Mouse (Mus musculus): Measurements from ENCODE around the gene Pdlim5. TPM values are rescaled to one million over a fixed set of nuclear protein-coding genes. Genes with fewer than 3 reads are reported as not detected.

The Pdlim5 gene
- polyA plus RNA-seq, 1 experiment = 45.2 TPM

DNA sequence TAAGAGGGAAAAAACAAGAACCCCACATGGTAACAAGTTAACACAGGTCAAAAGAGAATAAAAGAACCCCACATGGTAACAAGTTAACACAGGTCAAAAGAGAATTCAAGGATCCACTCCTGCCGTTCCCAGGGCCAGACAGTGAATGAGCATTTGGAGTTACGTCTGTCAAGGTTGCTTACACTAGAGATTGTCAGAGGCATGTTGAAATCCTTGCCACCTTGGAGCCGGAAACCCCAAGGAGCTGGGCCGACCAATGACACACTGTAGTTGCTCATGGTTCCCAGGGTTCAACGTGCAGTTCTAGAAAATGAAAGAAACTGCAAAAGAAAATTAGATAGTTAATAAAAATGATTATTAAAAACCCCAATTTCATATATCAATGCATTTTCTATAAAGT lies 4.0 kb downstream of the Pdlim5 start:
- H3K27me3 ChIP-seq (ENCODE audit: control insufficient read depth, insufficient read depth, low read length, poor library complexity, severe bottlenecking) = no peaks in the 10 kb centered on the region
- H3K27ac ChIP-seq (ENCODE audit: insufficient read depth, low read length) = no peak overlapping the region
- H3K36me3 ChIP-seq (ENCODE audit: control insufficient read depth, insufficient read depth, low read length, poor library complexity, severe bottlenecking) = peaks cover 6% of the 10 kb centered on the region
- H3K4me1 ChIP-seq (ENCODE audit: control insufficient read depth, insufficient read depth, low read length) = no peaks in the 10 kb centered on the region
- no peaks in the 10 kb centered on the region for H3K9me3 ChIP-seq (replicated peaks; ENCODE audit: control insufficient read depth, insufficient read depth, low read length, poor library complexity, severe bottlenecking)
- H3K4me3 ChIP-seq (ENCODE audit: low read depth, low read length) = no peak overlapping the region
- H3K9ac ChIP-seq (ENCODE audit: low read depth, poor library complexity, severe bottlenecking) = no peak overlapping the region
- TF ChIP-seq CTCF (IDR thresholded peaks at IDR 0.05; ENCODE audit: low read depth, low read length) = no peak
- no peak for TF ChIP-seq EP300 (IDR thresholded peaks at IDR 0.05; ENCODE audit: insufficient read depth, low read depth, low read length)
- no peak for TF ChIP-seq POLR2A (IDR thresholded peaks at IDR 0.05; ENCODE audit: insufficient read depth, low read length)

DNA sequence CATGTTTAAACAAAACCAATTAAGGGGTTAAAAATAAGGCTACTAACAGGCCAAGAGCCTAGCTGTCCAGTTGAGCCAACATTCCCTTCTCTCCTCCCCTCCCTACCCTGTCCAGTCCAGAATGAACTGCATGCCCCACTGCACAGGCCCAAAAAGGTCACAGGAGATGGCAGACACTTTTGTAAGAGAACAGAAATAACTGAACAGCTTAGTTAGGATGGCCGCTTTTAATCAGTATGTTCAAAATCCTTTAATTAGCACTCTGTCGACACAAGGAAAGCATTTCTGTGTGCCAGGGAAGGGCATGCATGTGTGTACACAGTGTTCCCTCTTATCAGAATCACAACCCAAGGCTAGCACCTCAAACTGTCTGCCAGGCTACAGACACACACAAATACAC lies 5.2 kb downstream of the Pdlim5 start:
- Histone ChIP-seq H3K9ac (ENCODE audit: low read depth, poor library complexity, severe bottlenecking) (no peak overlapping the region), H3K9me3 (replicated peaks; ENCODE audit: control insufficient read depth, insufficient read depth, low read length, poor library complexity, severe bottlenecking) (no peaks in the 10 kb centered on the region), H3K4me1 (ENCODE audit: control insufficient read depth, insufficient read depth, low read length) (no peaks in the 10 kb centered on the region), H3K27ac (ENCODE audit: insufficient read depth, low read length) (no peak overlapping the region), H3K36me3 (ENCODE audit: control insufficient read depth, insufficient read depth, low read length, poor library complexity, severe bottlenecking) (peaks cover 6% of the 10 kb centered on the region), H3K4me3 (ENCODE audit: low read depth, low read length) (no peak overlapping the region), H3K27me3 (ENCODE audit: control insufficient read depth, insufficient read depth, low read length, poor library complexity, severe bottlenecking) (no peaks in the 10 kb centered on the region)
- no peak for TF ChIP-seq CTCF (IDR thresholded peaks at IDR 0.05; ENCODE audit: low read depth, low read length)
- TF ChIP-seq POLR2A (IDR thresholded peaks at IDR 0.05; ENCODE audit: insufficient read depth, low read length) = no peak
- no peak for TF ChIP-seq EP300 (IDR thresholded peaks at IDR 0.05; ENCODE audit: insufficient read depth, low read depth, low read length)

DNA sequence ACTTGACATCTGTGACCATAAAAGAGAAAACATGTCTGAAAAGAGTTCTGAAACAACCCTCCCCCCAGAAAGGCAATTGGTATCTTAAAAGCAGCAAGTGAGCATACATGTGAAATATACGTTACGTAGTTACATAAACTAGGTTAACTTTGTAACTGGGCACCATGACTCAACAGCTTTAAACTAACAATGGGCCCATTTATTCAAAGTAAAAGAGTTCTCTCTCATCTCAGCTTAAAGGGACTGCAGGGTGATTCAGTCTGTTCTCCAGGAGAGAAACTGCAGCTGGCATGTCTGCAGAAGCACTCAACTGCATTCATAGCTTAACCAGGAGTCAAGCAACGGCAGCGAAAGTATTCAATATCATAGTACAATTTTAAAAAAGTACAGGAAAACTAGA lies 7.3 kb downstream of the Pdlim5 start:
- peaks cover 6% of the 10 kb centered on the region for H3K36me3 ChIP-seq (ENCODE audit: control insufficient read depth, insufficient read depth, low read length, poor library complexity, severe bottlenecking)
- no peak overlapping the region for H3K27ac ChIP-seq (ENCODE audit: insufficient read depth, low read length)
- H3K27me3 ChIP-seq (ENCODE audit: control insufficient read depth, insufficient read depth, low read length, poor library complexity, severe bottlenecking) = no peaks in the 10 kb centered on the region
- H3K9ac ChIP-seq (ENCODE audit: low read depth, poor library complexity, severe bottlenecking) = no peak overlapping the region
- no peak overlapping the region for H3K4me3 ChIP-seq (ENCODE audit: low read depth, low read length)
- no peaks in the 10 kb centered on the region for H3K9me3 ChIP-seq (replicated peaks; ENCODE audit: control insufficient read depth, insufficient read depth, low read length, poor library complexity, severe bottlenecking)
- TF ChIP-seq CTCF (IDR thresholded peaks at IDR 0.05; ENCODE audit: low read depth, low read length) (no peak), EP300 (IDR thresholded peaks at IDR 0.05; ENCODE audit: insufficient read depth, low read depth, low read length) (no peak)
- no peaks in the 10 kb centered on the region for H3K4me1 ChIP-seq (ENCODE audit: control insufficient read depth, insufficient read depth, low read length)

DNA sequence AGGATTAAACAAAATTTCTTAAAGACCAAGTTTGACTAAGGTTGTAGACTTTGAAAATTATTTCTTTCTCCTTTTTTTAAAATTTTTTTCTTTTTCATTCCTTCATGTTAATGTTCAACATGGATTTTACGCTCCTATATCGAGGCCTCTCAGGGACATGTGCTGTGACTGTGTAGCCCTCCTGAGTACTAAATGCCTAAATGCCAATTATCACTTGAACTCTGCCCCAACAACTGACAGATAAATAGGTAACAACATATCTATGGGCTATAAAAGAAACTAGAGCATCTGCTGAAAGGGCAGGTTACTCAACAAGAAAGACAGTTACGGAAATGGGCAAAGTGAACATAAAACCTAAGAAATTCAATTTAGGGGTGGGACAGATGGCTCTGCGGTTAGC lies 9.0 kb downstream of the Pdlim5 start:
- Histone ChIP-seq H3K4me1 (ENCODE audit: control insufficient read depth, insufficient read depth, low read length) (no peaks in the 10 kb centered on the region), H3K36me3 (ENCODE audit: control insufficient read depth, insufficient read depth, low read length, poor library complexity, severe bottlenecking) (peaks cover 6% of the 10 kb centered on the region), H3K9me3 (replicated peaks; ENCODE audit: control insufficient read depth, insufficient read depth, low read length, poor library complexity, severe bottlenecking) (no peaks in the 10 kb centered on the region), H3K27me3 (ENCODE audit: control insufficient read depth, insufficient read depth, low read length, poor library complexity, severe bottlenecking) (no peaks in the 10 kb centered on the region), H3K9ac (ENCODE audit: low read depth, poor library complexity, severe bottlenecking) (no peak overlapping the region), H3K27ac (ENCODE audit: insufficient read depth, low read length) (no peak overlapping the region), H3K4me3 (ENCODE audit: low read depth, low read length) (no peak overlapping the region)
- TF ChIP-seq EP300 (IDR thresholded peaks at IDR 0.05; ENCODE audit: insufficient read depth, low read depth, low read length) (no peak), POLR2A (IDR thresholded peaks at IDR 0.05; ENCODE audit: insufficient read depth, low read length) (no peak), CTCF (IDR thresholded peaks at IDR 0.05; ENCODE audit: low read depth, low read length) (no peak)

DNA sequence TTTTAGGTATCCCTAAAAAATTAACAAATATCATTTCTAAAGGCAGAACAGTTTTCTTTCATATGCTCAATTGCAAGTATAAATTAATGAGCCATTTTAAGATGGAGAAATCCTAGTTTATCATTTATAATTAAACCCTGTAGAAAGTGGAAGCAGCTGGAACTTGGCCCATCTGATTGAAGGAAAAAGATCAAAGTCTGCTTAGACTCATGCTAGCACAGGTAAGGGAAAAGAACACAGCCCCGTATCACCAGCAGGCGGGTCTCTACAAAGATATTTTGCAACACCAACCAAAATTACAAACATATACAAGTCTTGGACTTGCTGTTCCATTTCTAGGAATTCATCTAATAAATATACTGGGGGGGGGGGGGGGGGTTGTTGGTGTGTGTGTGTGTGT lies 9.8 kb downstream of the Pdlim5 start:
- Histone ChIP-seq H3K27me3 (ENCODE audit: control insufficient read depth, insufficient read depth, low read length, poor library complexity, severe bottlenecking) (no peaks in the 10 kb centered on the region), H3K4me3 (ENCODE audit: low read depth, low read length) (no peak overlapping the region), H3K9me3 (replicated peaks; ENCODE audit: control insufficient read depth, insufficient read depth, low read length, poor library complexity, severe bottlenecking) (no peaks in the 10 kb centered on the region), H3K27ac (ENCODE audit: insufficient read depth, low read length) (no peak overlapping the region), H3K4me1 (ENCODE audit: control insufficient read depth, insufficient read depth, low read length) (no peaks in the 10 kb centered on the region), H3K9ac (ENCODE audit: low read depth, poor library complexity, severe bottlenecking) (no peak overlapping the region), H3K36me3 (ENCODE audit: control insufficient read depth, insufficient read depth, low read length, poor library complexity, severe bottlenecking) (peaks cover 2% of the 10 kb centered on the region; the same call in 1 of the 2 replicates)
- no peak for TF ChIP-seq EP300 (IDR thresholded peaks at IDR 0.05; ENCODE audit: insufficient read depth, low read depth, low read length)
- TF ChIP-seq CTCF (IDR thresholded peaks at IDR 0.05; ENCODE audit: low read depth, low read length) = no peak
- TF ChIP-seq POLR2A (IDR thresholded peaks at IDR 0.05; ENCODE audit: insufficient read depth, low read length) = no peak

DNA sequence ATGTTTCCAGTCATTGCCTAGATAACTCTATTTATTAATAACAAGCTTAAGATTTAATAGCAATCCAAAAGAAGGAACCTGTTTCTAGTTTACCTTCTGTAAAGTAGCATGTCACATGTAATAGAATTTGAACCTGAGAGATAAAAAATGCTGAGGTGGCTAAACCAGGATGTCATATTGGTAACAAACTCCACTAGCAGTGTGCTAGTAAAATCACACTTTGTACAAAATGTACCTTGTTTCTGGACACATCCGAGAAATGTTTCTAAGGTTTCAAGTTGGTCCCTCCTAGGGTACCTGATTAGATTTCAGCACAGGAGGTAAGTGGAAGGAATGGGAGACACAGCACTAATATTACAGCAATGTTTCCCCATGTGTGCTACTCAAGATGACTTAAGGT lies 18.9 kb downstream of the Pdlim5 start:
- Histone ChIP-seq H3K27ac (ENCODE audit: insufficient read depth, low read length) (no peak overlapping the region), H3K27me3 (ENCODE audit: control insufficient read depth, insufficient read depth, low read length, poor library complexity, severe bottlenecking) (no peaks in the 10 kb centered on the region), H3K4me3 (ENCODE audit: low read depth, low read length) (no peak overlapping the region), H3K36me3 (ENCODE audit: control insufficient read depth, insufficient read depth, low read length, poor library complexity, severe bottlenecking) (no peaks in the 10 kb centered on the region), H3K4me1 (ENCODE audit: control insufficient read depth, insufficient read depth, low read length) (no peaks in the 10 kb centered on the region), H3K9ac (ENCODE audit: low read depth, poor library complexity, severe bottlenecking) (no peak overlapping the region), H3K9me3 (replicated peaks; ENCODE audit: control insufficient read depth, insufficient read depth, low read length, poor library complexity, severe bottlenecking) (no peaks in the 10 kb centered on the region)
- TF ChIP-seq EP300 (IDR thresholded peaks at IDR 0.05; ENCODE audit: insufficient read depth, low read depth, low read length) (no peak), CTCF (IDR thresholded peaks at IDR 0.05; ENCODE audit: low read depth, low read length) (no peak), POLR2A (IDR thresholded peaks at IDR 0.05; ENCODE audit: insufficient read depth, low read length) (no peak)

Data from ES-Bruce4 (cell line).